Mouse (Mus musculus): ENCODE data around the gene Cep41.
A peak's percentile ranks its signal among the peaks of the same experiment; 100 is the strongest.

Cep41 gene

GRCm38 (mm10) chr6:30673764-30674561, 19.6 kb downstream of the Cep41 start:
- DNase-seq (ENCODE audit: low spot score), result no peak

- no peak for DNase-seq (ENCODE audit: low spot score)
These were observed 21.9 kb downstream of the Cep41 start for GRCm38 (mm10) chr6:30671696-30672095.

DNA sequence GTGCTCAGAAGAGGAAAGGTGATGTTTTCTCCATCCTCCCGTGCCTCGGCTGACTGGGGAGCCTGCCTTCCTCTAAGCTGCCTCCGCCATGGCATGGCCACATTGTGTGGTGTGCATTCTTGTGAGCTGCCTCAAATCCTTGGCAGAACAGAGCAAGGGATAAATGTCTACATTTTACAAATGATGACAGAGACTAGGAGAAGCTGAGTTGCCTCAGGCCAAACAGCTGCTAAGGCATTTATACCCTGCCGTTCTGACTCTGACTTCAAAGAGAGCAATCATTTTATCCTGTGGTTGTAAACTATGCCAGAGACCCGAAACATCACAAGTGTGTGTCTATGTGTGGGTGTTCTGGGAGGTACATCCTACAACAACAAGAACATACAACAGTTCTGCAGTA, 26.0 kb downstream of the Cep41 start:
- DNase-seq (ENCODE audit: low spot score), result no peak

GRCm38 (mm10) chr6:30666043-30666442, 27.5 kb downstream of the Cep41 start:
- DNase-seq (ENCODE audit: low spot score), result no peak

DNA sequence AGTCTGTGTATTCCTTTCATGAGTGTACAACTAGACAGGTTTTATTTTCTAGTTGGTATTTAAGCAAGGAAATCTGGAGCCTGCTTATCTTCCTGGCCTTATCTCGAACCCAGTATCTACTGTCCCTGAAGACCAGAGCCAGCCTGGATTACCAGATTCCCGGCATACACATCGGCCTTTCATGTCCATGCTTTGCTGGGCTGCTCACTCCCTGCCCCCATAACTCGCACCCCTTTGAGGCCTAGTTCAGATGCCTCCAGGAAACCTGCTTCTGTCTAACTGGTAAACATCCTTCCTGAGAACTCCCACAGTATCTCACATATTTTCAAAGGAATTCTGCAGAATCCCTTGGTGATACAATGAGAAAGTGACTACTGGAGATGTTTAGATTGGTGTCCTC, 28.3 kb downstream of the Cep41 start:
- no peak for DNase-seq (ENCODE audit: low spot score)

- no peak for DNase-seq (ENCODE audit: low spot score)
These were observed 28.8 kb downstream of the Cep41 start for GRCm38 (mm10) chr6:30664776-30665175.

GRCm38 (mm10) chr6:30658619-30659018, 34.9 kb downstream of the Cep41 start:
- no peak for DNase-seq (ENCODE audit: low spot score)

- DNase-seq (ENCODE audit: low spot score), result no peak
These were observed 36.3 kb downstream of the Cep41 start for GRCm38 (mm10) chr6:30657279-30657678.

DNA sequence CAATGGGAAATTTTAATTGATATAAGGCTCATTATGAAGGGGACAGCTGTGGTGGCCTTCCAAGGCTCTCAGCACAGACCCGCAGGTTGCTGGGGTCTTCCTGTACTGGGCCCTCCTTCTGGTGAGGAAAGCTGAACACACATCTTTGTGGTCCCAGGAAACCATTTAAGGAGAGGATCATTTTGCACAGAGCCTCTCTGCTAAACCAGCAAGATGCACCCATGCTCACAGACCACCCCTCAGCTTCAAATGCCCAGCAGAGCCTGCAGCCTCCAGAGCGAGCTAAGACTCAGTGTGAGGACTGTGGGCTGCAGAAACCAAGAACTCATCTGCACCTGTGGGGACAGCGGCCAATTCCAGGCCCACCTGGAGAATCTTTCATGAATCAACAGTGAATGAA, 38.6 kb downstream of the Cep41 start:
- DNase-seq (ENCODE audit: low spot score), result no peak

DNA sequence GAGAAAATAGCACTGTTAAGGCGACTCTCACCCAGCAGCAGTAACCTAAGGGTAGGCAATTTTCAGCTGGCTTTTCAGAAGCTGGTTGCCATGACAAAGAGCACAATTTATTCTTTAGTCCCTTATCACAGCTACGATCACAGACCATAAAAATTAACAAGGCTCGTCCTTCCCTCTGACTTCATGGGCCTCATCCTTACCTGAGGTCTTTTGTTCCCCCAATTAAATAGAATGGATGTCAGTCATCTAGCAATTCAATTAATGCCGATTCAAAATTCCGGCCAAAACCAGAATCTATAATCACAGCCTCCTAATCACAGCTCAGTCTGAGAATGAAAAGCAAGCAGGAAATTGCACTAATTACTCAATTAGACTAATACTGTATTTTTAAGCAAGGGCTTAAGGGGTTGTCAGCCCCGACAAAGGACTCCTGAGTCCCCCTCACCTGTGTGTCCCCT, 39.1 kb downstream of the Cep41 start:
- DNase-seq (ENCODE audit: low spot score), result no peak

GRCm38 (mm10) chr6:30653518-30653917, 40.0 kb downstream of the Cep41 start:
- DNase-seq (ENCODE audit: low spot score), result no peak

DNA sequence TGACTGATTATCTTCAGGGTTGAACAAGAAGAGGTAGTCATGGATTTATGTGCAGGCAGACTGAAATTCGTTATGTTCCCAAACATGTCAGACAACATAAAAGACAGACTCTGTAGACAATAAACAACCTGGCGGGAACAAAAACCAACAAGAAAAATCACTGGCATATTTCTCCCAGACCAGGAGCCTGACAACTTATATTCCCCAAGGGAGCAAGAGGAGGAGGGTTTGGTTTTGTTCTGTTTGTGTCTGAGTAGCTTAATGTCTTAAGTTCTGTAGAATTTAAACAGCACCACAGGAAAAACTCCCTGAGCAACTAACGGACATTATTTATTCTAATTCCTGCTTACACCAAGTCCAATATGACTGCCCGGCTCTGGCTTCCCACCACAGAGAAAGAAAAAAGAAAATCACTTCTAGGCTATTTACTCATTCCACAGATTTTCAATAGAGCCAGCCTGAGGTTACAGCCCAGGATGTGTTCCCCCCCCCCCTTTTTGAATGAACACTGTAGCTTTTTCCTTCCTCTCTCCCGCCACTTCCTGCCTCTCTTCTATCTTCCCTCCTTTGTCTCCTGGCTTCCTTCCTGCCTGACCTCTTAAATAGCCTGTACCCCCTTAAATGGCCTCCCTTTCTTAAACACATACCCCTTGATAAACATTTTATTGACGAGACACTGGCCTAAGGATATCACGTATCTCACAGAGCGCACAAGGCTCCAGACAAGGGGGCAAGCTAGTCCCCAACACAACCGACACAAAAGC, 40.9 kb downstream of the Cep41 start:
- no peak for DNase-seq (ENCODE audit: low spot score)

GRCm38 (mm10) chr6:30649651-30650296, 43.8 kb downstream of the Cep41 start:
- DNase-seq (ENCODE audit: low spot score), result no peak

DNA sequence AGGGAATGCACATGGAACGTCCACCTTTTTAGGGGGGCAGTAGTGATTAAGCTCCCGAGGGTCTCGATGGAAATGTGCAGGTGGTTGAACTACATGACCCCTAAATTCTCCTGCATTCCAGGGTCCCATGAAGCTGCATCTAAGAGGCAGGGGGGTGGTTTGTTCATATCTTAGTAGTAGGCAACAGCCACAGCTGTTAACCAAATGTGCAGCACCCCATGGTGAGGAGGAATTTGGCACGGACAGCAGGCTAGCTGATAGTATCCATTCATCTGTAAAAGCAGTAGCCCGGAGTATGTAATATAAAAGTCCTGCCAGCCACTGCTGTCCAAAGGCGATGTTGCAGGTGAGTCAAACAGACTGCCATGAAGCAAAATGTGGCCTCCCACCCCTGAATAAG, 48.2 kb downstream of the Cep41 start:
- DNase-seq (ENCODE audit: low spot score), result no peak

DNA sequence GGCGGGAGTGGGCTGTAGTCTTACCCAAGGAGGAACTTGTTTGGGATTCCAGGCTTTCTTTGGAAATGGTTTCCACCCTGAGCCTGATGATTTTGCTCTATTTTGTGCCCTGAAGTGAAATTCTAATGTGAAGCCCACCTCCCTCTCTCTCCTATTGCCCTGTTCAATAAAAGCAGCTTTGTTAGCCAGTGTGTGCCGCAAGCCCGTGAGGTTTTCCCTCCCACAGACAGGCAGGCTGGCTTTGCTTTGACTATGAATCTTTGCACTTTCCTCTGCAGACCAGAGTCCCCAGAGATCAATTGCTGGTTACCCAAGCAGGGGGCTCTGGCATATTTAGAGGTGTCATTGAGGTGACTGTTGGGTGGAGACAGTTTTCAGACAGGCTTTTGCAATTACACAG, 49.1 kb downstream of the Cep41 start:
- no peak for DNase-seq (ENCODE audit: low spot score)

DNA sequence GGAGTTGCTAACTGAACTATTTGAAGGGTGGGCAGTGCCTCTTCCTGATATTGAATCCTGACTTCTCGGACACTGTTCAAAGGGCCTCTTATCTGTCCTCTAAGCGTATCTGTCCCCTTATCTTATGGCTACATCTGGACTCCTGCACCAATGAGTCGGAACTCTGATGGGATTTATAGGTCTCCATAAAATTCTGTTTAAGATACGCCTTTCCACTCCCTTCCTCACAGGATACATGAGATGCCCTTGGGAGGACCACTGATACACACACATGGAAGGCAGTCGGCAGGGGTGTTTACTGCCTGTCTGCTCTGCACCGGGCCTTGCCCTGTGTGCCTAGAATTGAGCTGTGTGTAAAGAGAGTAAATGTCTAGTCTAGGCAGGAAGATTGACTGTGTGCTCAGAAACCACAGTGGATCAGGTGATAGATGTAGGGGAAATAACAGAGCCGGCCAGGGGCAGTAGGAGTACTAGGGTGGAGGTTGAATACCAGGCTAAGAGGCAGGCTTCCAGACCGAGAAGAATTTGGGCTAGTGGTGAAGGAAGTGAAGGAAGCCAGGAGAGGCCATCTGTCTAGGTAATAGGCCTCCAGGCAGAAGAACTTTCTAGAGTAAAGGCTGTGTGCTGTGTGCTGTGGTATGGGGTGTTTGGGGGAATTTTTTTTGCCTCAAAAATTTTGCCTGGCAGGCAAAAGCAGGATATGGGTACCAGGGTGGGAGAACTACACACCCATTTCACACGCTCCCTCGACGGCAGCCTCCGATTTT, 49.7 kb downstream of the Cep41 start:
- DNase-seq (ENCODE audit: low spot score), result no peak

DNA sequence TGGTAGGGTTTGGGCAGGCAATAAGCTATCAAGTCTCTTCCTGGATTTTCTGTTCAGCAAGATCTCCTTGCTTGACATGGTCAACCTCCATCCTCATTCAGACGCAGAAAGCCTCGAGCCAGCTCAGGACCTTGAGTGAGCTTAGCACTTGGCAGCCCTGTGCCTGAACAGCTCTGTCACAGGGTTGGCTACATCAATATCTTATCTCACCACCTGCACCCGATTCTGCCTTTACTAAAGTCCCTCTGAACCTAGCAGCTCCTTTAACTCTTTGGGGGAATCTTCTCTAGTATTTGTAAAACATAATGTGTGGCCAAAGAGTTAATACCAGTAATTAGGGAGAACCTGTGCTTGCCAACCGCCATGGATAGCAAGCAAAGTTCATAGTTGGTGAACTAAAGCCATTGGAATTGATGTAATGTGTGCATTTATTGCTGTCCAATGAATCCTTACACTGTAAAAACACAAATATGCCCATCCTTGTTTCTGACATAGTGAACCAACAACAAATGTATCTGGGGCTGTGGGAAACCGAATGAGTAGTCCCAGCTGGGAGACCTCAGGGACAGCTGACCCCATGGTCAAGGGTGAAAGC, 54.8 kb downstream of the Cep41 start, which contains the start of gene Cpa1:
Gene Cpa1 (plus strand): TSS at position 545 of the 595 bp plus-strand sequence.
- peak; percentile 17 for DNase-seq (ENCODE audit: low spot score)

- DNase-seq (ENCODE audit: low spot score), result no peak
These were observed 57.2 kb downstream of the Cep41 start for GRCm38 (mm10) chr6:30636186-30636842.

DNA sequence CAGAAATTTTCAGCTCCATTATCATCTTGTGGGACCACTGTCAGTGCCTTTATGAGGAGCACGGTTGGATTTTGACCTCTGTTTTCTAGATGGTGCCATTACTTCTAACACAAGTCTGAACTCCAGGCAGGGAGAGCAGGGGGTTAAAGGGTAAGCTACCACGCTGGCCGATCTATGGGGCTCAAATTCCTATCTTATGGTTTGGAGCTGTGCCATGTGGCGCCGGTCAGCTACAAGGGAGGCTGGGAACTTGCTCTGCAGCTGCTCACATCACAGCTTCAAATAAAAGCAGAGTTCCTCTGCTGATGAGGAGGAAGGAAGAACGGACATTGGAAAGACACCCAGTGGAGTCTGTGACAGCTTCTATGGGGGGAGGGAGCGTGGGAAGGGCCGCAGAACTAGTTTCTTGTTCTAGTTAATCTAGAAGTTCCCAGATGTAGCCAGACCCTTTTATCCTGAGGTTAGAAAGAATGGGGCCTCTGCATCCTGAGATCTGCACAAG, 58.1 kb downstream of the Cep41 start:
- DNase-seq (ENCODE audit: low spot score), result no peak

DNA sequence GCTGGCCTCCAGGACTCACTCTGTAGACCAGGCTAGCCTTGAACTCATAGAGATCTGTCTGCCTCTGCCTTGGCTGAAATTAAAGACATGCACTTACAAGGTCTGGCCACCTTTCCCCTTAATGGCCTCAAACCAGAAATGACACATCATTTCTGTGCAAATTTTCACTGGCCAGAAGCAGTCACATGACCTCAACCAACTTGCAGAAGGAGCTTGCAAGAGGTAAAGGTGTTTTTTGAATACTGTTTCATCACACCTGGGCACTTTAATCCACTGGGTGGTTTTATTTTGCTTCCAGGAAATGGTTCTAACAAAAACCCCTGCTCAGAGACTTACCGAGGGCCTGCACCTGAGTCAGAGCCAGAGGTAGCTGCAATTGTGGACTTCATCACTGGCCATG, 63.6 kb downstream of the Cep41 start:
- DNase-seq (ENCODE audit: low spot score), result no peak

DNA sequence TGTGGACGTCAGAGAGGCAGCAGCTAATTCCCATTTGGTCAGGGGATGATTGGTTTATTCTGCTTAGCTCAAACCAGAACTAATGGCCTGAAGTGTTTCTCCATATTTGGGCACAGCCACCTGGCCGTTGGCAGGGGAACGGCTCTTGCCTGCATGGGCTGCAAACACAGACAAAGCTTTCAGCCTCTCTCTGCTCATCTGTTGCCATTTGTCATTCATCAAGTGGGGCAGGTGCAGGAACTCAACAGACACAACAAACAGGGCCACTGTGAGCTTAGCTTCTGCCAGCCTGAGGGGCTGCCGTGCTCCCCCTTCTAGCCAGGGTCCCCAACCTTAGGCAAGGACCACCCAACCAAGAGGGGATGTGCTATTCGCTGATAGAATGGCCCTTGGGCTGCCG, 65.4 kb downstream of the Cep41 start:
- no peak for DNase-seq (ENCODE audit: low spot score)
